Mouse (Mus musculus): ENCODE measurements around the gene Ntm. TPM values are rescaled to one million over a fixed set of nuclear protein-coding genes. Genes with fewer than 3 reads are reported as not detected.

The Ntm gene
- polyA plus RNA-seq, 1 experiment from 2014 or later: 0.76 TPM

- H3K4me3 ChIP-seq (ENCODE audit: low read depth, low read length): no peak overlapping the region
- WGBS: 53% methylated on average over 9 of the region's 9 CpGs
- no peak for DNase-seq (ENCODE audit: low spot score)
- no peaks in the 10 kb centered on the region for H3K27me3 ChIP-seq (replicated peaks; ENCODE audit: insufficient read depth, low read length)
- H3K27ac ChIP-seq (ENCODE audit: low read length): no peak overlapping the region
- H3K4me1 ChIP-seq (ENCODE audit: insufficient read depth, low read depth, low read length): no peaks in the 10 kb centered on the region
- no peaks in the 10 kb centered on the region for H3K9me3 ChIP-seq (ENCODE audit: low read length)
- TF ChIP-seq EP300 (IDR thresholded peaks at IDR 0.05): no peak
- TF ChIP-seq CTCF (IDR thresholded peaks at IDR 0.05): no peak
- H3K9ac ChIP-seq (replicated peaks; ENCODE audit: low read depth): no peak overlapping the region
- H3K4me2 ChIP-seq (replicated peaks; ENCODE audit: low read depth, low read length): no peak overlapping the region
- 0 out of 2 replicates have a peak, but pooled peaks have one; percentile 12 for ATAC-seq
- H3K36me3 ChIP-seq (ENCODE audit: insufficient read depth, low read length): no peaks in the 10 kb centered on the region
These were observed 224.0 kb downstream of the Ntm start for GRCm38 (mm10) chr9:29738835-29739526.

GRCm38 (mm10) chr9:29736031-29736430 is 226.9 kb downstream of the Ntm start:
- Histone ChIP-seq H3K4me2 (replicated peaks; ENCODE audit: low read depth, low read length) (no peak overlapping the region), H3K9me3 (ENCODE audit: low read length) (no peaks in the 10 kb centered on the region), H3K9ac (replicated peaks; ENCODE audit: low read depth) (no peak overlapping the region), H3K27ac (ENCODE audit: low read length) (no peak overlapping the region), H3K4me1 (ENCODE audit: insufficient read depth, low read depth, low read length) (no peaks in the 10 kb centered on the region), H3K36me3 (ENCODE audit: insufficient read depth, low read length) (no peaks in the 10 kb centered on the region), H3K27me3 (replicated peaks; ENCODE audit: insufficient read depth, low read length) (no peaks in the 10 kb centered on the region), H3K4me3 (ENCODE audit: low read depth, low read length) (no peak overlapping the region)
- TF ChIP-seq EP300 (IDR thresholded peaks at IDR 0.05) (no peak), CTCF (IDR thresholded peaks at IDR 0.05) (no peak)
- no peak for ATAC-seq
- no peak for DNase-seq (ENCODE audit: low spot score)
- WGBS: 12% methylated on average over 3 of the region's 3 CpGs

GRCm38 (mm10) chr9:29732895-29733294 is 230.0 kb downstream of the Ntm start:
- Histone ChIP-seq H3K4me3 (ENCODE audit: low read depth, low read length) (no peak overlapping the region), H3K27me3 (replicated peaks; ENCODE audit: insufficient read depth, low read length) (no peaks in the 10 kb centered on the region), H3K27ac (ENCODE audit: low read length) (no peak overlapping the region), H3K4me1 (ENCODE audit: insufficient read depth, low read depth, low read length) (no peaks in the 10 kb centered on the region), H3K36me3 (ENCODE audit: insufficient read depth, low read length) (no peaks in the 10 kb centered on the region), H3K9ac (replicated peaks; ENCODE audit: low read depth) (no peak overlapping the region), H3K9me3 (ENCODE audit: low read length) (no peaks in the 10 kb centered on the region), H3K4me2 (replicated peaks; ENCODE audit: low read depth, low read length) (no peak overlapping the region)
- no peak for ATAC-seq
- no peak for TF ChIP-seq EP300 (IDR thresholded peaks at IDR 0.05)
- 70% methylated on average over 3 of the region's 3 CpGs for WGBS
- no peak for DNase-seq (ENCODE audit: low spot score)

GRCm38 (mm10) chr9:29731672-29732071 is 231.3 kb downstream of the Ntm start:
- Histone ChIP-seq H3K4me3 (ENCODE audit: low read depth, low read length) (no peak overlapping the region), H3K9me3 (ENCODE audit: low read length) (no peaks in the 10 kb centered on the region), H3K27ac (ENCODE audit: low read length) (no peak overlapping the region), H3K36me3 (ENCODE audit: insufficient read depth, low read length) (no peaks in the 10 kb centered on the region), H3K9ac (replicated peaks; ENCODE audit: low read depth) (no peak overlapping the region), H3K4me2 (replicated peaks; ENCODE audit: low read depth, low read length) (no peak overlapping the region), H3K27me3 (replicated peaks; ENCODE audit: insufficient read depth, low read length) (no peaks in the 10 kb centered on the region), H3K4me1 (ENCODE audit: insufficient read depth, low read depth, low read length) (no peaks in the 10 kb centered on the region)
- ATAC-seq (no peak), DNase-seq (ENCODE audit: low spot score) (no peak)
- no peak for TF ChIP-seq EP300 (IDR thresholded peaks at IDR 0.05)
- no peak for TF ChIP-seq CTCF (IDR thresholded peaks at IDR 0.05)
- 65% methylated on average over 3 of the region's 3 CpGs for WGBS

GRCm38 (mm10) chr9:29727540-29728432 is 235.2 kb downstream of the Ntm start:
- no peaks in the 10 kb centered on the region for H3K9me3 ChIP-seq (ENCODE audit: low read length)
- H3K4me3 ChIP-seq (ENCODE audit: low read depth, low read length): no peak overlapping the region
- no peaks in the 10 kb centered on the region for H3K36me3 ChIP-seq (ENCODE audit: insufficient read depth, low read length)
- H3K4me2 ChIP-seq (replicated peaks; ENCODE audit: low read depth, low read length): no peak overlapping the region
- H3K9ac ChIP-seq (replicated peaks; ENCODE audit: low read depth): no peak overlapping the region
- 63% methylated on average over 19 of the region's 19 CpGs for WGBS
- no peaks in the 10 kb centered on the region for H3K4me1 ChIP-seq (ENCODE audit: insufficient read depth, low read depth, low read length)
- DNase-seq (ENCODE audit: low spot score) (peak; percentile 9), ATAC-seq (no peak)
- H3K27ac ChIP-seq (ENCODE audit: low read length): no peak overlapping the region
- H3K27me3 ChIP-seq (replicated peaks; ENCODE audit: insufficient read depth, low read length): no peaks in the 10 kb centered on the region
- TF ChIP-seq EP300 (IDR thresholded peaks at IDR 0.05) (no peak), CTCF (IDR thresholded peaks at IDR 0.05) (no peak)

GRCm38 (mm10) chr9:29721461-29721860 is 241.5 kb downstream of the Ntm start:
- Histone ChIP-seq H3K4me2 (replicated peaks; ENCODE audit: low read depth, low read length) (no peak overlapping the region), H3K9me3 (ENCODE audit: low read length) (no peaks in the 10 kb centered on the region), H3K36me3 (ENCODE audit: insufficient read depth, low read length) (no peaks in the 10 kb centered on the region), H3K4me3 (ENCODE audit: low read depth, low read length) (no peak overlapping the region), H3K9ac (replicated peaks; ENCODE audit: low read depth) (no peak overlapping the region), H3K27ac (ENCODE audit: low read length) (no peak overlapping the region), H3K27me3 (replicated peaks; ENCODE audit: insufficient read depth, low read length) (no peaks in the 10 kb centered on the region), H3K4me1 (ENCODE audit: insufficient read depth, low read depth, low read length) (no peaks in the 10 kb centered on the region)
- ATAC-seq: no peak
- TF ChIP-seq CTCF (IDR thresholded peaks at IDR 0.05) (no peak), EP300 (IDR thresholded peaks at IDR 0.05) (no peak)
- 48% methylated on average over 1 of the region's 1 CpGs for WGBS
- no peak for DNase-seq (ENCODE audit: low spot score)
